Mouse (Mus musculus): ENCODE results near the gene Tsga10. TPM values are rescaled to one million over a fixed set of nuclear protein-coding genes. Genes with fewer than 3 reads are reported as not detected.

The Tsga10 gene
- polyA plus RNA-seq, 1 experiment from 2014 or later = 1.0 TPM

DNA sequence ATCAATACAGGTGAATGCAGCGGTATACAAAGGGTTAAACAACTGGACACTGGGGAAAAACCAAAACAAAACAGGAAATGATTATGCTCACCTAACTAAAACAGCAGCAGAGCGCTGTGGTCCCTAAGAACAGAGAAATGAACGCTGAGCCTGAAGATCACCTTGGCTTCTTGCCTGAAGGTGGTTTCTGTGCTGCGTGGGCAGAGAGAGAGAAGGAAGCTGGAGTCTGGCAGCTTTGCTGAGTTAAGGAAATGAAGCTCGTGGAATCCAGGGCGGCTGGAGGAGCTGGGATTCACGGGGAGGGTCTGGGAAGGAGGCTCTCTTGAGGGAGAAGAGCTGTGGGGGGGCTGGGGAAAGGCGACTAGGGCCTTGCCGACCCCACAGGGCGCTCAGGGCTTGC lies 138.2 kb downstream of the Tsga10 start:
- H3K9ac ChIP-seq (replicated peaks) = no peak overlapping the region
- 52% methylated on average over 10 of the region's 10 CpGs for WGBS (ENCODE audit: insufficient replicate concordance)
- H3K27me3 ChIP-seq (ENCODE audit: insufficient read depth, low read length) = 0 out of 2 replicates have a peak, but pooled peaks cover 3% of the 10 kb centered on the region
- DNase-seq (no peak), ATAC-seq (no peak)
- no peak overlapping the region for H3K27ac ChIP-seq (ENCODE audit: low read depth)
- no peak overlapping the region for H3K4me2 ChIP-seq (ENCODE audit: low read depth, low read length)
- TF ChIP-seq CTCF (IDR thresholded peaks at IDR 0.05; ENCODE audit: low read depth) (no peak), EP300 (IDR thresholded peaks at IDR 0.05; ENCODE audit: low read depth) (no peak)
- H3K4me3 ChIP-seq (ENCODE audit: low read depth, low read length) = no peak overlapping the region
- H3K36me3 ChIP-seq (replicated peaks; ENCODE audit: insufficient read depth, low read length) = no peaks in the 10 kb centered on the region
- H3K4me1 ChIP-seq (ENCODE audit: insufficient read depth) = no peaks in the 10 kb centered on the region
- no peaks in the 10 kb centered on the region for H3K9me3 ChIP-seq (ENCODE audit: low read length)

DNA sequence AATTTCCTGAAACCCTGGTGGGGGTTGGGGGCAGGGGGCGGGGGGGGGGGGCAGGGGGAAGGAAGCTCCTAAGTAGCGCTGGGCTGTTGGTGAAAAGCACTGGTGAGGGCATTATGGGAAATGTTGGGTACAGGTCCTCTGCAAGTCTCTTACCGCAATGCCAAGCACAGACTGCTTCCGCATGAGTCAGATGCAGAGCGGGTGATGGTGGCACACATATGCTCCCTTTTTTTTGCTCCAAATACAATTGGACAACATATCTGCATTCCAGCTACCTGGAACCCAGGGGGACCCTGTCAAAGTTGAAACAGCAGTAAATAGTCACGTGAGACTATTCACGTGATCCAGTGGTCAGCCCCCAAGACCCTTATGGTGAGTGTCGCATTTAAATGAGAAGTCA lies 139.0 kb downstream of the Tsga10 start:
- Histone ChIP-seq H3K4me2 (ENCODE audit: low read depth, low read length) (no peak overlapping the region), H3K27ac (ENCODE audit: low read depth) (no peak overlapping the region), H3K36me3 (replicated peaks; ENCODE audit: insufficient read depth, low read length) (no peaks in the 10 kb centered on the region), H3K4me3 (ENCODE audit: low read depth, low read length) (no peak overlapping the region), H3K4me1 (ENCODE audit: insufficient read depth) (no peaks in the 10 kb centered on the region), H3K9ac (replicated peaks) (no peak overlapping the region), H3K27me3 (ENCODE audit: insufficient read depth, low read length) (0 out of 2 replicates have a peak, but pooled peaks cover 3% of the 10 kb centered on the region), H3K9me3 (ENCODE audit: low read length) (no peaks in the 10 kb centered on the region)
- ATAC-seq = no peak
- WGBS (ENCODE audit: insufficient replicate concordance) = 76% methylated on average over 8 of the region's 8 CpGs
- DNase-seq = no peak
- no peak for TF ChIP-seq CTCF (IDR thresholded peaks at IDR 0.05; ENCODE audit: low read depth)
- TF ChIP-seq EP300 (IDR thresholded peaks at IDR 0.05; ENCODE audit: low read depth) = no peak

DNA sequence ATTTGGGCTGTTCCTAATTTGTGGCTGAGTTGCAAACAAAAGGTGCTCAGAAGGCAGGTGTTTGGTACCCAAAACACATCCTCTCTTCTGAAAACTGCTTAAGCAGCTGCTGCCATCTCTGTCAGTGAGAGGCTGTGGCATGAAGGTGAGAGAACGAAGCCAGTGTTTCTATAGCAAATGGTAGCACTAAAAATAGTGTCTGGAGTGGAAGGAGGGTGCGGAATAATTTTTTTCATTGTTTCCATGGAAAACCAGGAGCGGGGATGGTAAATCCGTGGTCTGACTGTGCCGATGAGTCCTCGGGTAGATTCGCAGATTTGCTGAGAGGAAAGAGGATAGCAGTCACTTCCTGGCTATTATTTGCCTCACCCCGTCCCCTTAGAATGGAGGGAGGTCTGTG lies 139.8 kb downstream of the Tsga10 start:
- Histone ChIP-seq H3K27ac (ENCODE audit: low read depth) (no peak overlapping the region), H3K4me3 (ENCODE audit: low read depth, low read length) (no peak overlapping the region), H3K36me3 (replicated peaks; ENCODE audit: insufficient read depth, low read length) (no peaks in the 10 kb centered on the region), H3K4me2 (ENCODE audit: low read depth, low read length) (no peak overlapping the region), H3K4me1 (ENCODE audit: insufficient read depth) (no peaks in the 10 kb centered on the region), H3K9me3 (ENCODE audit: low read length) (no peaks in the 10 kb centered on the region), H3K9ac (replicated peaks) (no peak overlapping the region), H3K27me3 (ENCODE audit: insufficient read depth, low read length) (0 out of 2 replicates have a peak, but pooled peaks cover 3% of the 10 kb centered on the region)
- ATAC-seq = no peak
- 49% methylated on average over 8 of the region's 8 CpGs for WGBS (ENCODE audit: insufficient replicate concordance)
- no peak for TF ChIP-seq CTCF (IDR thresholded peaks at IDR 0.05; ENCODE audit: low read depth)
- no peak for TF ChIP-seq EP300 (IDR thresholded peaks at IDR 0.05; ENCODE audit: low read depth)
- no peak for DNase-seq

DNA sequence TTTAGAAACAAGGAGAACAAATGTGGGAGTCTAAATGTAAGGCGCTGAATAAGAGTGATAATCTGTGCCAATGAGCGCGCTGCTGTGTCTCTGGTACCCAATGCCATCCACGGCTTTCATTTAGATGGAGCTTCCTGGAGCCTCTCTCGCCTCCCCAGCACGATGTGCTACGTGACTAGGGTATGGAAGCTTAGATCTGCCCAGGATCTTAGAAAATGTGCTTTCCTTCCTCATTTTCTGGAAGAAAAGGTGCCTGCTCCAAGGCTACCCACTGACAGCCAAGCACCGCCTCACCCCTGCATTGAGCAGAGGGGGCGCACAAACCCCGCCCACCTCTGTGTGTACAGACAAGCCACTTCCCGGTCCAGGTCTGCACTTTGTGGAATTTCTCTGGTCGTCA lies 140.3 kb downstream of the Tsga10 start:
- TF ChIP-seq CTCF (IDR thresholded peaks at IDR 0.05; ENCODE audit: low read depth) (no peak), EP300 (IDR thresholded peaks at IDR 0.05; ENCODE audit: low read depth) (no peak)
- H3K36me3 ChIP-seq (replicated peaks; ENCODE audit: insufficient read depth, low read length) = no peaks in the 10 kb centered on the region
- WGBS (ENCODE audit: insufficient replicate concordance) = 46% methylated on average over 12 of the region's 12 CpGs
- H3K27me3 ChIP-seq (ENCODE audit: insufficient read depth, low read length) = peaks cover 6% of the 10 kb centered on the region; the same call in 1 of the 2 replicates
- no peaks in the 10 kb centered on the region for H3K9me3 ChIP-seq (ENCODE audit: low read length)
- no peak overlapping the region for H3K4me3 ChIP-seq (ENCODE audit: low read depth, low read length)
- no peak overlapping the region for H3K27ac ChIP-seq (ENCODE audit: low read depth)
- DNase-seq (no peak), ATAC-seq (no peak)
- no peaks in the 10 kb centered on the region for H3K4me1 ChIP-seq (ENCODE audit: insufficient read depth)
- no peak overlapping the region for H3K9ac ChIP-seq (replicated peaks)
- H3K4me2 ChIP-seq (ENCODE audit: low read depth, low read length) = no peak overlapping the region

DNA sequence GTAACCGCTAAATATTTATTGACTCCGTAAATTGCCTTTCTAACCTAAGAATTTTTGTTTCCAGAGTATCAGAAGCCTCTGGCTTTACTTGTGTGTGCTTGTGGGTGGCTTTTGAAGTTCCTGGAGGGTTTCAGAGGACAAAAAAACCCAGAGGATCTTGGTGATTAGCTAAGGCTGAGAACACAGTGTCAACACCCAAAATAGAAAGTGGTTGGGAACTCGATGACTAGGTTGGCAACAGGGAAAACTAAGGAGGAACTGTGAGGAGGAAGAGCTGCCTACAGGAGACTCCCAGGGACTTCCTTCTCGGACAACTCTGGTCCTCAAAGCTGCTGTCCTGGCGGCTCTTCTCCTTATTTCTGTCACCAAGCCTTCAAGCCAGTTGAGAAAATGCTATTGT lies 145.1 kb downstream of the Tsga10 start:
- no peak for DNase-seq
- no peak for TF ChIP-seq CTCF (IDR thresholded peaks at IDR 0.05; ENCODE audit: low read depth)
- no peak for TF ChIP-seq EP300 (IDR thresholded peaks at IDR 0.05; ENCODE audit: low read depth)
- no peak for ATAC-seq
- Histone ChIP-seq H3K4me2 (ENCODE audit: low read depth, low read length) (no peak overlapping the region), H3K9ac (replicated peaks) (no peak overlapping the region), H3K27me3 (ENCODE audit: insufficient read depth, low read length) (peaks cover 35% of the 10 kb centered on the region), H3K4me3 (ENCODE audit: low read depth, low read length) (no peak overlapping the region), H3K27ac (ENCODE audit: low read depth) (no peak overlapping the region), H3K36me3 (replicated peaks; ENCODE audit: insufficient read depth, low read length) (no peaks in the 10 kb centered on the region), H3K4me1 (ENCODE audit: insufficient read depth) (peaks cover 8% of the 10 kb centered on the region), H3K9me3 (ENCODE audit: low read length) (no peaks in the 10 kb centered on the region)
- 62% methylated on average over 5 of the region's 5 CpGs for WGBS (ENCODE audit: insufficient replicate concordance)

DNA sequence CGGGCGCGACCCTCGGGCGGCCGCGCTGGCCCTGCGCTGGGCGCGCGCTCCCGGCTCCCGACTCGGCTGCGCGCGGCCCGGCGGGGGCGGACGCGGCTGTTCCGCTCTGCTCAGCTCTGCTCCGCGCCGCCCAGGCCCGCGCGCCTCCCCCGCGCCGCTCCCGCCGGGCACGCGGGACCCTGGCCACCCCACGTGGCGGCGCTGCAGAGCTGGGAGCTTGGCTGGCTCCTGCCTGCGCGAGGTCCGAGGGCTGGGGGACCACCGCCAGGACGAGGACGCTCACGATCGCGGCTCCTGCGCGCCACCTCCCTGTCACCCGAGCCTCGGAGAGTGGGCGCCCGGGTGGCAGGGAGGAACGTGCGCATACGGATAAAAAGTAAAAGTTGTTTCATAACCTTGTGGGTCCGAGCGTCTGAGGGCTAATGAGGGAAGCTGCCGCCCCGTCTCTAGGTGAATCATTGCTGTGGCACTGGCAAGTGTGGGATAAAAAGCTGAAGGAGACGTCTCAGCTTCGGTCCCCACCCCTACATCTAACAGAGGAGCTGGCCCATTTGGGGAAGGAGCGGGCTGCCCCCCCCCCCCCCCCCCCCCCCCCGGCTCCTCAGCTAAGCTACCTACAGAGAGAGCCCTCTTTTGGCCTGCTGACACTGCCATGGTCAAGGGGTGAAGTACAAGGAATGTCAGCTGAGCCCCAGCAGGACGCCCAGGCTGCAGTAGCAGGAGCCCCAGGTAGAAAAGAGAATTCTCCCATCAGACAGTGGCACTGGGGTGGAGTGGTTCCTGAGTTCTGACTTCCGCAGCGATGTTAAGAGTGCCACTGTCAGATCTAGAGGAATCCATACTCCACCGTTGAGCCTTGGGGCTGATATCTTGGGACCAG lies 146.2 kb downstream of the Tsga10 start, which contains the start of gene 2010300C02Rik:
Gene 2010300C02Rik (minus strand): TSS at position 325 of the 880 bp plus-strand sequence.
- 1% methylated on average over 51 of the region's 69 CpGs for WGBS (ENCODE audit: insufficient replicate concordance)
- Histone ChIP-seq H3K4me2 (ENCODE audit: low read depth, low read length) (peak within 1 kb of the TSS; percentile 87), H3K4me1 (ENCODE audit: insufficient read depth) (peaks cover 8% of the 10 kb centered on the region), H3K9ac (replicated peaks) (no peak within 1 kb of the TSS), H3K27ac (ENCODE audit: low read depth) (no peak within 1 kb of the TSS), H3K27me3 (ENCODE audit: insufficient read depth, low read length) (peaks cover 32% of the 10 kb centered on the region), H3K4me3 (ENCODE audit: low read depth, low read length) (peak within 1 kb of the TSS; percentile 53), H3K36me3 (replicated peaks; ENCODE audit: insufficient read depth, low read length) (no peaks in the 10 kb centered on the region), H3K9me3 (ENCODE audit: low read length) (no peaks in the 10 kb centered on the region)
- DNase-seq (peak; percentile 38), ATAC-seq (peak; percentile 44)
- TF ChIP-seq CTCF (IDR thresholded peaks at IDR 0.05; ENCODE audit: low read depth) = peak; percentile 32
- TF ChIP-seq EP300 (IDR thresholded peaks at IDR 0.05; ENCODE audit: low read depth) = no peak
